Mouse (Mus musculus) cerebral cortex, adult 2 months (tissue): Measurements from ENCODE around the gene Osbpl7.

ENCODE experiments used
- WGBS: fragments of 180-500 bp; shearing (Covaris S2); methylation state at CpG from one replicate; pipeline ENCODE4 v1.1.7; 2018; 5-methylcytosine and 5-hydroxymethylcytosine counted together

Osbpl7 gene

GRCm38 (mm10) chr11:97040301-97041021 lies 10.0 kb upstream of the Osbpl7 start:
- WGBS: 41% methylated on average over 12 of the region's 12 CpGs

- WGBS: under 1% methylated on average over 45 of the region's 48 CpGs
These were observed 9.2 kb upstream of the Osbpl7 start, which contains the start of the genes Lrrc46 and Mrpl10 for GRCm38 (mm10) chr11:97041022-97041899. Lrrc46 (minus strand) TSS chr11:97041407. Mrpl10 (plus strand) TSS chr11:97041560.

GRCm38 (mm10) chr11:97044902-97045301 lies 5.5 kb upstream of the Osbpl7 start:
- WGBS: 51% methylated on average over 8 of the region's 8 CpGs

- 85% methylated on average over 7 of the region's 7 CpGs for WGBS
These were observed 4.6 kb upstream of the Osbpl7 start for GRCm38 (mm10) chr11:97045861-97046260.

GRCm38 (mm10) chr11:97048090-97048650 lies 2.3 kb upstream of the Osbpl7 start:
- WGBS: 65% methylated on average over 8 of the region's 8 CpGs

GRCm38 (mm10) chr11:97049492-97050085 lies 839 bp upstream of the Osbpl7 start:
- 76% methylated on average over 6 of the region's 6 CpGs for WGBS

GRCm38 (mm10) chr11:97050944-97051586 lies 637 bp downstream of the Osbpl7 start:
- 6% methylated on average over 13 of the region's 13 CpGs for WGBS

GRCm38 (mm10) chr11:97052219-97052646 lies 1.8 kb downstream of the Osbpl7 start:
- 36% methylated on average over 11 of the region's 11 CpGs for WGBS

GRCm38 (mm10) chr11:97063274-97063920 lies 13.0 kb downstream of the Osbpl7 start:
- 51% methylated on average over 9 of the region's 9 CpGs for WGBS

GRCm38 (mm10) chr11:97063921-97064295 lies 13.5 kb downstream of the Osbpl7 start:
- 87% methylated on average over 3 of the region's 3 CpGs for WGBS

- WGBS: 89% methylated on average over 12 of the region's 12 CpGs
These were observed 15.3 kb downstream of the Osbpl7 start for GRCm38 (mm10) chr11:97065538-97066295.

- WGBS: 73% methylated on average over 22 of the region's 22 CpGs
These were observed 16.4 kb downstream of the Osbpl7 start for GRCm38 (mm10) chr11:97066656-97067360.

- 87% methylated on average over 1 of the region's 1 CpGs for WGBS
These were observed 18.9 kb downstream of the Osbpl7 start for GRCm38 (mm10) chr11:97069333-97069732.

GRCm38 (mm10) chr11:97069770-97070169 lies 19.3 kb downstream of the Osbpl7 start:
- WGBS: 91% methylated on average over 2 of the region's 2 CpGs

- WGBS: 33% methylated on average over 1 of the region's 1 CpGs
These were observed 20.7 kb downstream of the Osbpl7 start for GRCm38 (mm10) chr11:97071129-97071528.

- WGBS: 25% methylated on average over 3 of the region's 3 CpGs
These were observed 22.1 kb downstream of the Osbpl7 start for GRCm38 (mm10) chr11:97072533-97072932.

GRCm38 (mm10) chr11:97074235-97074634 lies 23.8 kb downstream of the Osbpl7 start:
- 72% methylated on average over 8 of the region's 8 CpGs for WGBS

- WGBS: 84% methylated on average over 4 of the region's 4 CpGs
These were observed 28.3 kb downstream of the Osbpl7 start for GRCm38 (mm10) chr11:97078751-97079150.

GRCm38 (mm10) chr11:97080291-97080690 lies 29.9 kb downstream of the Osbpl7 start:
- 55% methylated on average over 9 of the region's 9 CpGs for WGBS
